Mouse (Mus musculus) C2C12 (cell line): ENCODE results near the gene Lactbl1.

Source experiments
- CTCF ChIP-seq: IDR thresholded peaks from one replicate; pipeline ENCODE4 v1.5.1; 2011; ENCODE audit not compliant: control insufficient read depth, insufficient read depth, insufficient read length
- MAX ChIP-seq: IDR thresholded peaks from one replicate; pipeline ENCODE4 v1.6.1; 2011; ENCODE audit warnings: mild to moderate bottlenecking, control low read depth
- USF1 ChIP-seq: IDR thresholded peaks from one replicate; pipeline ENCODE4 v1.6.1; 2011; ENCODE audit warnings: low read depth, mild to moderate bottlenecking, control low read depth, moderate library complexity

DNA sequence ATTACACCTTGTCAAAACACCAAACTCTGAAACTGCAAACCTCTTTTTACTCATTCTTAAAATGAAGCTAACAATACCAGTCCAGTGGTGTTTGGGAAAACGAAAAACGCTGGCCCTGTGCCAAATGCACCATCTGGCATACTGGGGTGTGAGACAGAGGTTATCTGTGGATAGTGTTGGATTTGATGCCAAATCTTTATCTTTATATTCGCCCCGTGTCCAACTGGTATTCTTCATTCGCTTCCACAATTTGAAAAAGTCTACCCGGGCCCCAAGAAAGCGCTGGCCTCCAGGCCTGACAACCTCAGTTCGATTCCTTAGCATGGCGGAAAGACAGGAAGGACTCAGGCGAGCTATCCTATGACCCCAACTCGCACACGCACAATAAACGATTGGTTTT, 20.9 kb upstream of the Lactbl1 start:
- no peak for TF ChIP-seq CTCF
- TF ChIP-seq USF1: no peak
- no peak for TF ChIP-seq MAX
